Mouse (Mus musculus) monocyte, adult 2 months (primary cell): ENCODE data around the gene Stil.
A peak's percentile ranks its signal among the peaks of the same experiment; 100 is the strongest.
"Not testable (repeated sequence)": the region's sequence is repeated elsewhere in the genome, so short reads cannot be mapped to it uniquely, and the experiment has no call there.

Experiments used
- DNase-seq, 2 experiments: peaks; one replicate each; pipeline ENCODE4 v3.0.0; 2022; ENCODE audit warnings: low spot score in 2 of 2, low read depth in 1 of 2

Gene Stil

GRCm38 (mm10) chr4:114999773-115000428 is at the start of gene Stil:
Stil (plus strand) TSS chr4:115000159.
- DNase-seq, result peak; percentile 90 to 94

- DNase-seq, result no peak
Measured at GRCm38 (mm10) chr4:114953172-114953571, 46.8 kb upstream of the Stil start.

GRCm38 (mm10) chr4:114957403-114957802 is 42.6 kb upstream of the Stil start:
- DNase-seq, result no peak

- DNase-seq, result no peak
Measured at GRCm38 (mm10) chr4:114958231-114958630, 41.7 kb upstream of the Stil start.

- no peak for DNase-seq
Measured at GRCm38 (mm10) chr4:114958786-114959185, 41.2 kb upstream of the Stil start.

GRCm38 (mm10) chr4:114959533-114959932 is 40.4 kb upstream of the Stil start:
- no peak for DNase-seq

GRCm38 (mm10) chr4:114960881-114961280 is 39.1 kb upstream of the Stil start:
- DNase-seq, result not testable (repeated sequence)

GRCm38 (mm10) chr4:114970736-114971135 is 29.2 kb upstream of the Stil start:
- no peak for DNase-seq

GRCm38 (mm10) chr4:114973229-114973740 is 26.7 kb upstream of the Stil start:
- DNase-seq, result no peak

GRCm38 (mm10) chr4:114982619-114983018 is 17.3 kb upstream of the Stil start:
- no peak for DNase-seq

GRCm38 (mm10) chr4:114983020-114983419 is 16.9 kb upstream of the Stil start:
- no peak for DNase-seq

- DNase-seq, result no peak
Measured at GRCm38 (mm10) chr4:114986211-114986590, 13.8 kb upstream of the Stil start.

GRCm38 (mm10) chr4:114986591-114987432 is 13.1 kb upstream of the Stil start, which contains the start of gene Cmpk1:
Cmpk1 (minus strand) TSS chr4:114987241.
- DNase-seq, result peak in 1 of 2 experiments; percentile 71

GRCm38 (mm10) chr4:114994218-114994617 is 5.7 kb upstream of the Stil start:
- no peak for DNase-seq

- DNase-seq, result no peak
Measured at GRCm38 (mm10) chr4:114997051-114997450, 2.9 kb upstream of the Stil start.

- no peak for DNase-seq
Measured at GRCm38 (mm10) chr4:114999445-114999772, 550 bp upstream of the Stil start.

- DNase-seq, result no peak
Measured at GRCm38 (mm10) chr4:115000429-115000795, 453 bp downstream of the Stil start.

GRCm38 (mm10) chr4:115014276-115014675 is 14.3 kb downstream of the Stil start:
- no peak for DNase-seq

- no peak for DNase-seq
Measured at GRCm38 (mm10) chr4:115019997-115020396, 20.0 kb downstream of the Stil start.

GRCm38 (mm10) chr4:115035043-115035442 is 35.1 kb downstream of the Stil start:
- no peak for DNase-seq

GRCm38 (mm10) chr4:115038242-115038641 is 38.3 kb downstream of the Stil start:
- no peak for DNase-seq

GRCm38 (mm10) chr4:115045621-115046020 is 45.7 kb downstream of the Stil start:
- DNase-seq, result no peak
